Mouse (Mus musculus) thymus, adult 2 months (tissue): ENCODE results near the gene Nfe2.

Source experiments
- CTCF ChIP-seq: fragments of 200-500 bp; IDR thresholded peaks from 2 replicates; pipeline ENCODE4 v1.5.1; 2012; ENCODE audit warnings: mild to moderate bottlenecking, control low read depth, low read length, moderate library complexity, borderline replicate concordance; ENCODE audit not compliant: control insufficient read depth, poor library complexity, insufficient read depth; ENCODE audit errors: extremely low read depth
- POLR2A ChIP-seq: fragments of 200-500 bp; IDR thresholded peaks from 2 replicates; pipeline ENCODE4 v1.6.1; 2012; ENCODE audit warnings: mild to moderate bottlenecking, low read length, control low read depth, moderate library complexity; ENCODE audit not compliant: control insufficient read depth, poor library complexity, insufficient read depth; ENCODE audit errors: extremely low read depth

DNA sequence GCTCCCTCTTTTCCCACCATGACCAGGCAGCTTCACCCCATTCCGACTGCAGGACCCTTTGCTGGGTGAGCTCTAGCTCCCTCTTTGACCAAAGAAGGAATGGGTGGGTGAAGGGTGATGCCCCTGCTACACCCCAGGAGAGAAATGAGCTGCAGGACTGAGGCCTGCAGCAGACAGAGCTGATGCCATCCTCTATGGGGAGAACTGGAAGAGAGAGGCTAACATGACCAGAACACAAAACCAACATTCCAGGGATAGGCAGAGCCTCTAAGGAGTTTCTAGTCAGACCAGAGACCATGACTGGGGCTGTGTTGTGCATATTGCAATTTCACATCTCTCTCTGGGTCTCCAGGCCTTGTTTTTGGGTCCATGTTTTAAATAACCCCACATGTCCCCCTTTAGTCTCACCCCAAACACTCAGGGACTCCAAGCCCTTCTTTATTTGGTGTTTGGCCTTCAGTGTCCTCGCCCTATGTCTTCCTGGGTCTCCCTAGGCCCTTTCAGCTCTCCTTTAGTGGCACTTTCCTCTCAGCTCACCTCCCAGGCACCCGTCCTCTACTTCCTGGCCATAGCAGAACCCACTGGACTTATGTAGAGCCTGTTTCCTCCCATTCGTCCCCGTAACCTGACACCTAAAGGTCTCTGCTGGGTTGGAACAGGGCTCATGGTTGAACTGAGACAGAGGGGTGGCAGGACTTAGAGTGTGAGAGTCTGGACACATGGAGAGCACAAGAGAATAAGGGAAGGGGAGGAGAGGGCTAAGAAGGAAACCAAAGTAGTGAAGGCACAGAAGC lies 43.5 kb upstream of the Nfe2 start:
- TF ChIP-seq POLR2A, result no peak
- no peak for TF ChIP-seq CTCF
